Mouse (Mus musculus) bone marrow macrophage, adult 2 months (primary cell): Measurements from ENCODE around the gene Bri3. TPM values are rescaled to one million over a fixed set of nuclear protein-coding genes. Genes with fewer than 3 reads are reported as not detected.

ENCODE experiments used
- H3K27ac ChIP-seq: 2 replicates; pipeline ENCODE4 v1.5.1; 2012; ENCODE audit warnings: low read depth, low read length; ENCODE audit not compliant: insufficient read depth
- H3K4me1 ChIP-seq: 2 replicates; pipeline ENCODE4 v1.6.1; 2012; ENCODE audit warnings: low read length; ENCODE audit not compliant: control insufficient read depth, insufficient read depth
- H3K4me3 ChIP-seq: 2 replicates; pipeline ENCODE4 v1.5.1; 2012; ENCODE audit warnings: mild to moderate bottlenecking, low read length, moderate library complexity; ENCODE audit not compliant: insufficient read depth
- CTCF ChIP-seq: IDR thresholded peaks from 2 replicates; pipeline ENCODE4 v1.5.1; 2012; ENCODE audit warnings: low read depth, mild to moderate bottlenecking, low read length, moderate library complexity
- POLR2A ChIP-seq: IDR thresholded peaks from 2 replicates; pipeline ENCODE4 v1.6.1; 2012; ENCODE audit warnings: mild to moderate bottlenecking, low read depth, low read length, borderline replicate concordance
- polyA plus RNA-seq: library from polyadenylated mRNA; stranded (reverse); fragments of >200 nt; gene quantifications from 2 replicates; pipeline ENCODE4 v1.2.4, GENCODE M21; 2012; ENCODE audit not compliant: missing spikeins, insufficient read depth, insufficient read length

Bri3 gene
- polyA plus RNA-seq, 1 experiment: 521 TPM

DNA sequence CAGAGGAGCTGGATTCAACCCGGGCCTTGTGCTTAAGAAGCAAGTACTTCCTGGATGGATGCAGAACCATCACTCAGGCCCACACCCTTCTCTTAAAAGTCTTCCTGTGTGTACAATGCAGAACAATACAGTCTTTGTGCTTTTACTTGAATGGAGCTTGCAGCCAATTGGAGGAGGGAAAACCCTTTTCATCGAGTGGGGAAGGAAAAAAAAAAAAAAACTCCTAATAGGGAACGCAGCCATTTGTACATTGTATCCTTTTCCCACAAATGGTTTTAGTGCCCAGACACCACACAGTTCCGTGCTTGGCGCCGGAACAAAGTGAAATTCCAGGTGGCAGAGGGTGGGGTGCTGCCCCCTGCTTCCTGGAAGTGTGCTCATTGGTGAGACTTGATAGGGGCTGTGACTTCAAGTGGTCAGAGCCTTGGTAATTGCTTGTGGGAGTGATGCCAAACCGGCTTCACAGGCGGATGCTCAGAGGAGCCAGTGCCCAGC, 235.5 kb downstream of the Bri3 start:
- TF ChIP-seq CTCF: no peak
- no peak for TF ChIP-seq POLR2A
- Histone ChIP-seq H3K27ac (no peak overlapping the region), H3K4me3 (no peak overlapping the region), H3K4me1 (no peaks in the 10 kb centered on the region)

DNA sequence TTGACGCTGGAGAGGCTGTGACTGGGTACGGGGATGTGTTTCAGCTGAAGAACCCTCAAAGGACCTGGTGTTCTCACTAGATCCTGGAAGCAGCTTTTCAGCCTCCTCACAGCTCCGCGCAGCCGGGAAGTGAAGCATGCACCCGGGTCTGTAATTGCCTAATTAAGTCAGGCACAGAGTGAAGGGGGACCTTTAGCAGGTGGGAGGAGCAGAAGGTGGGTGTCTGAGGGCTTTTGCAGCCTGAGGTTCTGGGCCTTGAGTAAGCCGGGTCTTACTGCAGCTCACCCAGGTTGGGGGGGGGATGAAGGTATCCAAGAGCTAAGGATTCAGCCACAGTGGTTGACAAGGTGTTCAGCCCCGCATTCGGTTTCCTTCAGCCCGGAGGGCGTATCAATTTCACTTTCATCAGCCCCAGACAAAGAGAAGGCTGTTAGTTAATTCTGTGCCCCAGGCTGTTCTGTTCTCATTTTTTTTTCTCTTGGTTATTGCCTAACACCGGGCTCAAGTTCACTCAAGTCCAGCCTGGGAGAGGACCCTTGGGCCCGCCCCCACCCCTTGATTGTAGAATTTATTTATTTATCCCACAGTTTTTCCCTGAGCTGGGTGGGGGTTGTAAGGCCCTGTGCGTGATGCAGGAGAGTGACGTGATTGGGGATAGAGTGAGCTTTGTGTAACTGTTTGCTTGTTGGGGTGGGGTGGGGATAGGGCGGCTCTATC, 239.6 kb downstream of the Bri3 start:
- H3K27ac ChIP-seq: no peak overlapping the region
- TF ChIP-seq POLR2A: no peak
- no peak for TF ChIP-seq CTCF
- no peak overlapping the region for H3K4me3 ChIP-seq
- no peaks in the 10 kb centered on the region for H3K4me1 ChIP-seq

DNA sequence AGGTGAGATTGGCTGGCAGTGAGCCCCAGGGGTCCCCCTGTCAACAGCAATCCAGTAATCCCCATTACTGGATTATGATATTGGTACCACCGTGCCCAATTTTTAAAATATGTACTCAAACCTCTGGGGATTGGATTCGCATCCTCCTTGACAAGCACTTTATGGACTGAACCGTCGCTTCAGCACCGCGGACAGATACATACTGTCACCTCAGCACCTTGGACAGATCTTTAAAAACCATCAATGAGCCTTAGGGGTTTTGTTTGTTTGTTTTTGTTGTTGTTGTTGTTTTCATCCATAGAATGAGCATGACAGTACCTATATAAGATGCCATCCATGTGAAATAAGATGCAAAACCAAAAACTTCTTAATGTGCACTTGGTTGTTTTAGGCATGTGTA, 247.1 kb downstream of the Bri3 start:
- Histone ChIP-seq H3K4me1 (no peaks in the 10 kb centered on the region), H3K4me3 (no peak overlapping the region), H3K27ac (no peak overlapping the region)
- TF ChIP-seq POLR2A (no peak), CTCF (no peak)

Other genes with a start within 250 kb of the Bri3 start
- gene Ccz1, start 229.6 kb upstream of the Bri3 start, polyA plus RNA-seq: 65.0 and 71.9 TPM in 2 replicates
- gene Ocm, start 217.8 kb upstream of the Bri3 start, polyA plus RNA-seq: not detected in 2 replicates
- gene Lmtk2, start 144.0 kb upstream of the Bri3 start, polyA plus RNA-seq: 2.9 and 3.8 TPM in 2 replicates
- not detected in 2 replicates for gene Bhlha15, start 54.2 kb upstream of the Bri3 start, polyA plus RNA-seq
- gene Tecpr1, start 20.8 kb upstream of the Bri3 start, polyA plus RNA-seq: 50.7 and 55.3 TPM in 2 replicates
- not detected in 2 replicates for gene Baiap2l1, start 113.7 kb downstream of the Bri3 start, polyA plus RNA-seq